Mouse (Mus musculus) inflammation-experienced regulatory T-cells, adult 6 months (primary cell): Measurements from ENCODE around the gene Foxa3. TPM values are rescaled to one million over a fixed set of nuclear protein-coding genes. Genes with fewer than 3 reads are reported as not detected.
A peak's percentile ranks its signal among the peaks of the same experiment; 100 is the strongest.
"Not testable (repeated sequence)": the region's sequence is repeated elsewhere in the genome, so short reads cannot be mapped to it uniquely, and the experiment has no call there.

Experiments
- ATAC-seq: one replicate; pipeline ENCODE4 v1.8.0; 2017
- polyA plus RNA-seq, 3 experiments: library from polyadenylated mRNA; unstranded; fragments of 100-300 nt; shearing (Covaris generic); gene quantifications; one replicate each; pipeline ENCODE4 v1.2.1; 2017

The Foxa3 gene
- not detected for polyA plus RNA-seq

- ATAC-seq = peak; percentile 23
Observed at GRCm38 (mm10) chr7:19023357-19023814, at the start of gene Foxa3. Gene Foxa3 (minus strand): TSS chr7:19023538.

GRCm38 (mm10) chr7:19071024-19071423, 47.7 kb upstream of the Foxa3 start:
- not testable (repeated sequence) for ATAC-seq

- no peak for ATAC-seq
Observed at GRCm38 (mm10) chr7:19069500-19069899, 46.2 kb upstream of the Foxa3 start.

- no peak for ATAC-seq
Observed at GRCm38 (mm10) chr7:19068707-19069106, 45.4 kb upstream of the Foxa3 start.

- ATAC-seq = no peak
Observed at GRCm38 (mm10) chr7:19067935-19068334, 44.6 kb upstream of the Foxa3 start.

- ATAC-seq = no peak
Observed at GRCm38 (mm10) chr7:19067063-19067462, 43.7 kb upstream of the Foxa3 start.

- no peak for ATAC-seq
Observed at GRCm38 (mm10) chr7:19065896-19066295, 42.6 kb upstream of the Foxa3 start.

GRCm38 (mm10) chr7:19057405-19057804, 34.1 kb upstream of the Foxa3 start:
- ATAC-seq = no peak

GRCm38 (mm10) chr7:19055108-19055507, 31.8 kb upstream of the Foxa3 start:
- no peak for ATAC-seq

- no peak for ATAC-seq
Observed at GRCm38 (mm10) chr7:19054777-19055076, 31.4 kb upstream of the Foxa3 start.

GRCm38 (mm10) chr7:19054047-19054776, 30.9 kb upstream of the Foxa3 start, which contains the start of gene Rsph6a:
Gene Rsph6a (plus strand): TSS chr7:19054690.
- ATAC-seq = no peak

GRCm38 (mm10) chr7:19053136-19053532, 29.8 kb upstream of the Foxa3 start:
- ATAC-seq = no peak

GRCm38 (mm10) chr7:19052345-19053135, 29.2 kb upstream of the Foxa3 start:
- no peak for ATAC-seq

GRCm38 (mm10) chr7:19051161-19051560, 27.8 kb upstream of the Foxa3 start:
- ATAC-seq = no peak

- no peak for ATAC-seq
Observed at GRCm38 (mm10) chr7:19050172-19050571, 26.8 kb upstream of the Foxa3 start.

- no peak for ATAC-seq
Observed at GRCm38 (mm10) chr7:19049252-19049651, 25.9 kb upstream of the Foxa3 start.

GRCm38 (mm10) chr7:19048006-19048527, 24.7 kb upstream of the Foxa3 start:
- no peak for ATAC-seq

GRCm38 (mm10) chr7:19046286-19047069, 23.1 kb upstream of the Foxa3 start:
- no peak for ATAC-seq

GRCm38 (mm10) chr7:19044616-19045015, 21.3 kb upstream of the Foxa3 start:
- no peak for ATAC-seq

GRCm38 (mm10) chr7:19031641-19032040, 8.3 kb upstream of the Foxa3 start:
- ATAC-seq = no peak

- ATAC-seq = peak; percentile 66
Observed at GRCm38 (mm10) chr7:19029084-19029653, 5.8 kb upstream of the Foxa3 start.

GRCm38 (mm10) chr7:19028067-19028466, 4.7 kb upstream of the Foxa3 start:
- ATAC-seq = no peak
